Mouse (Mus musculus): ENCODE data around the gene Snapc2. TPM values are rescaled to one million over a fixed set of nuclear protein-coding genes. Genes with fewer than 3 reads are reported as not detected.

The Snapc2 gene
- 10 to 100 TPM; 27.7 to 27.8 TPM for total RNA-seq (2021)
- long read RNA-seq, experiment 1, transcript Snapc2-201 (5 exons, 1,536 nt): major isoform, 9 of 13 reads
- long read RNA-seq, experiment 1, partial matches to known transcripts: 0 of 13 reads
- long read RNA-seq, experiment 1, other reads (novel, unspliced or antisense): 3 of 13 reads
- long read RNA-seq, experiment 2, transcript Snapc2-201 (5 exons, 1,536 nt): major isoform, 24 of 29 reads
- long read RNA-seq, experiment 2, partial matches to known transcripts: 0 of 29 reads
- long read RNA-seq, experiment 2, other reads (novel, unspliced or antisense): 4 of 29 reads

GRCm38 (mm10) chr8:4252934-4253841, at the start of gene Snapc2:
Gene Snapc2, plus strand, starts transcription at chr8:4253080.
- TF ChIP-seq CTCF (conservative IDR thresholded peaks at IDR 0.05): no peak
- Histone ChIP-seq H3K4me3 (peak within 1 kb of the TSS; percentile 95), H3K27ac (peak within 1 kb of the TSS; percentile 97)
- peak; percentile 94 for DNase-seq (ENCODE audit: low spot score in 2 of 2)

DNA sequence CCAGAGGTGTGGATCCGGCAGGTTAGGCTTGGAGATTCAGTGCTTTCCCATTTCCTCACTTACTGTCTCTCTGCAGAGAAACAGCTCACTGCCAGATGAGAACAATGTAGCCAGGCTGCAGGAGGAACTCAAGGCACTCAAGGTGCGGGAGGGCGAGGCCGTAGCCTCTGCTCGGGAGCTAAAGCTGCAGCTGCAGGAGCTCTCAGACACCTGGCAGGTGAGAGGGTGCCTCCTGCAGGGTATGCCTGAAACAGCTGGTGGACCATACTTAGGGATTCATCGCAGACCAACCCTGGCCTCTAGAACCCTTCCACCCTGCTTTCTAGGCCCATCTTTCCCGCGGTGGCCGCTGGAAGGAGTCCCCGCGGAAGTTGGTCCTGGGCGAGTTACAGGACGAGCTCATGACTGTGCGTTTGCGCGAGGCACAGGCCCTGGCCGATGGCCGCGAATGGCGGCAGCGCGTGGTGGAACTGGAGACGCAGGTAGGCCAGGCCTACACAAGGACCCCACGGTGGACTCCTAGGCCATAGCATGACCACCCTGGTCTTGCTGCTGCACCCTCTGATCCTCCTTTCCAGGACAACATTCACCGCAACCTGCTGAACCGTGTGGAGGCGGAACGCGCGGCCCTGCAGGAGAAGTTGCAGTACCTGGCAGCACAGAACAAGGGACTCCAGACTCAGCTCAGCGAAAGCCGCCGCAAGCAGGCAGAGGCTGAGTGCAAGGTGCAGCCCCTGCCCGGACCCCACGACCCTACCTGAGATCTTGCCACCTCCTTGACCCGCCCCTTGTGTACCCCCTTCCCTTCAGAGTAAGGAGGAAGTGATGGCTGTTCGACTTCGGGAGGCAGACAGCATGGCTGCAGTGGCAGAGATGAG, 47.4 kb upstream of the Snapc2 start:
- no peak overlapping the region for H3K4me3 ChIP-seq
- TF ChIP-seq CTCF (conservative IDR thresholded peaks at IDR 0.05): no peak
- no peak for DNase-seq (ENCODE audit: low spot score in 2 of 2)
- H3K27ac ChIP-seq: peak overlapping the region; percentile 72; the same call in 1 of the 2 replicates

GRCm38 (mm10) chr8:4206182-4207015, 46.5 kb upstream of the Snapc2 start:
- H3K4me3 ChIP-seq: no peak overlapping the region
- H3K27ac ChIP-seq: peak overlapping the region; percentile 72
- DNase-seq (ENCODE audit: low spot score in 2 of 2): no peak
- no peak for TF ChIP-seq CTCF (conservative IDR thresholded peaks at IDR 0.05)

GRCm38 (mm10) chr8:4207016-4207350, 45.9 kb upstream of the Snapc2 start:
- H3K27ac ChIP-seq: peak overlapping the region; percentile 72
- DNase-seq (ENCODE audit: low spot score in 2 of 2): no peak
- TF ChIP-seq CTCF (conservative IDR thresholded peaks at IDR 0.05): no peak
- H3K4me3 ChIP-seq: no peak overlapping the region

DNA sequence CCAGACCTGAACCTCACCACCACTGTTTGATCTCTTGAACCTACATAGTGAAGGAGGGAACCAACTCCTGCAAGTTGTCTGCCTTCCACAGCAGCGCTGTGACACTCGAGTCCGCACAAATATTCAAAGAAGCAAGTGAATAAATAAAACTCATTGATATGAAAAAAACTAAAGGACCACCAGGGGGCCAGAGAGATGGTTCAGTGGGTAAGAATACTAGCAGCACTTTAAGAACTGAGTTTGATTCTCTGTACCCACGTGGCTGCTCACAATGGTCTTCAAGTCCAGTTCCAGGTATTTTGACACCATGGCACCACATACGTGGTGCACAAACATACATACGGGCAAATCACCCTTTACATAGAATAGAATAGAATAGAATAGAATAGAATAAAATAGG, 41.8 kb upstream of the Snapc2 start:
- TF ChIP-seq CTCF (conservative IDR thresholded peaks at IDR 0.05): peak; percentile 61
- DNase-seq (ENCODE audit: low spot score in 2 of 2): no peak
- H3K4me3 ChIP-seq: no peak overlapping the region
- H3K27ac ChIP-seq: peak overlapping the region; percentile 10; the same call in 1 of the 2 replicates

GRCm38 (mm10) chr8:4212809-4213209, 40.1 kb upstream of the Snapc2 start:
- no peak for DNase-seq (ENCODE audit: low spot score in 2 of 2)
- Histone ChIP-seq H3K27ac (0 out of 2 replicates have a peak overlapping the region, but pooled peaks have one; percentile 3), H3K4me3 (peak overlapping the region; percentile 43)
- TF ChIP-seq CTCF (conservative IDR thresholded peaks at IDR 0.05): no peak

- TF ChIP-seq CTCF (conservative IDR thresholded peaks at IDR 0.05): no peak
- Histone ChIP-seq H3K27ac (0 out of 2 replicates have a peak overlapping the region, but pooled peaks have one; percentile 3), H3K4me3 (peak overlapping the region; percentile 43)
- peak in 1 of 2 experiments; percentile 47 for DNase-seq (ENCODE audit: low spot score in 2 of 2)
These were observed 39.5 kb upstream of the Snapc2 start for GRCm38 (mm10) chr8:4213210-4214005.

- no peak for TF ChIP-seq CTCF (conservative IDR thresholded peaks at IDR 0.05)
- Histone ChIP-seq H3K4me3 (peak overlapping the region; percentile 43; the same call in 1 of the 2 replicates), H3K27ac (no peak overlapping the region)
- no peak for DNase-seq (ENCODE audit: low spot score in 2 of 2)
These were observed 38.6 kb upstream of the Snapc2 start for GRCm38 (mm10) chr8:4214006-4214980.

DNA sequence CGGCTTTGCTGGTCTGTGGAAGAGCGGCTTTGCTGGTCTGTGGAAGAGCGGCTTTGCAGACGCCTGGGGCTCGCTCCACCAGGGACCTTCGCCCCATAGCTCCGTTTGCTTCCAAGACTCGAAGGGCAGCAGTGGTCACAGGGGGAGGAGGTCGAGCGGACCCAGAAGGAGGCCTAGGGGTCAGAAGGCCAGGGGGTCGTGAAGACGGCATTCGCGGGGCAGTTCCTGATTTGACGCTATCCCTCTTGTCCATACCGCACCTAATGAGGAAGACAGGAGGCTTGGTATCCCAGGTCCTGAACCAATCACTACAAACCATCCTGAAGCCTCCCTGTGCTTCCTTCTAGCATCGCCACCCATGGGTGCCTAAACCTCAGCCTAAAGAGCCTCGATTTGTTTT, 36.6 kb upstream of the Snapc2 start:
- no peak for DNase-seq (ENCODE audit: low spot score in 2 of 2)
- no peak for TF ChIP-seq CTCF (conservative IDR thresholded peaks at IDR 0.05)
- Histone ChIP-seq H3K27ac (peak overlapping the region; percentile 91), H3K4me3 (peak overlapping the region; percentile 80)

Measured in layer of hippocampus, adult 2 months (tissue).